Mouse (Mus musculus) A20 (cell line): Measurements from ENCODE around the gene Gm39566.

Source experiments
- DNase-seq: peaks from one replicate; pipeline ENCODE4 v3.0.0-alpha.2; 2011; ENCODE audit warnings: low read depth, low spot score

Gene Gm39566

DNA sequence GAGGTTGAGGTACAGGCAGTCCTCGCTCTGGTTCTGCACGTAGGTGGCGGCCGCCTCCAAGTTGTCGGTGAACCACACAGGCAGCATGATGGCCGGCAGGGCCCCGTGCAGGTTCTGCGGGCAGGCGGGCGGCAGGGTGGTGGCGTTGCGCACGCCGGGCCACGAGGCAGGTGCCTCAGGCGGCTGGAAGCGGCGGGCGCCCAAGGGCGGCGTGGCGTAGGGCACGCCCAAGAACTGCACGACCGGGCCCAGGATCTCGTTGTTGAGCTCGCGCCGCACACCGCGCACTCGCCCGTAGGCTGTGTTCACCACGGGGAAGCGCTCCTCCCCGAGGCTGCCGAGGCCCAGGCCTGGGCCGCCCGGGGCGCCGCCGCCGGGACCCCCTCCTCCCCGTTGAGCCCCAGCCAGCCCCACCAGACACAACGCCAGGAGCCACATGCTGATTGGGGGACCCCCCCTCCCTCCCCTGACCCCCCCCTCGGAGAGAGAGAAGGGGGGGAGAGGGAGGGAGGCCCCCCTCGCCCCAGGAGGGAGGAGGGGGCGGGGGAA, 19.0 kb upstream of the Gm39566 start:
- no peak for DNase-seq

DNA sequence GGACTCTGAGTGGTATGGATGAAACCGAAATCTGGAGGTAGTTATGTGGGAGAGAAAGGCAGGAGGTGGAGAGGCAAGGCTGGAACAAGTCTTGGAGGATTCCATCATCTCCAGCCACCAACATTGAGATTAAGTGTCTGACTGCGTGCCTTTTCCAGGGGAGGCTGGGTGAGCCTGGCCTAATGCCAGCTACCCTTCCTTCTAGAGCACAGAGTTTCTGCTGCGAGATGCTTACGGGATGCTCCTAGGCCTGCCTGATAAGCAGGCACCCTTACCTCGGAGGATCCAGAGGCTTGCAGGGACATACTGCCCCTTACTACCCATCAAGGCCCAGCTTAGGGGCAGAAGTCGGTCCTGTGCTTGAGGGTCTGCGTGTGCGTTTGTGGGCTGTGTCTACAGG, 18.5 kb upstream of the Gm39566 start:
- no peak for DNase-seq

DNA sequence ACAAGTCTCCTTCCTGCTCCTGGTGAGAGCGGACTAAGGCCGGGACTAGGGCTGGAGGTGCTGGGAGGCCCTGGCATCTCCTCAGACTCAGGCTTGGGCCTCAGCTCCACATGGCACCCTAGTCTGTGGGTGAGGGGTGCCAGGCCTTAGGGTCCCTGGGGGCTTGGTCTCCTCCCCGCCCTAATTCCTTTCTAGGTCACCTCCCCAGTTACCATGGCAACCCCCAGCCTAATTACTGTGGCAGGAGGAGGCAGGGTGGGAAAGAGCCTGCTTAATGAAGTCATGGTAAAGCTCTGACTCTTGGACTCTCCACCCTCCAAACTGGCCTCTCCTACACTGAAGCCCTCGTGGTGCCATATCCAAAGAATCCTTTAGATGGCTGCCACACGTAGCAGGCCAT, 13.7 kb upstream of the Gm39566 start:
- DNase-seq = no peak

DNA sequence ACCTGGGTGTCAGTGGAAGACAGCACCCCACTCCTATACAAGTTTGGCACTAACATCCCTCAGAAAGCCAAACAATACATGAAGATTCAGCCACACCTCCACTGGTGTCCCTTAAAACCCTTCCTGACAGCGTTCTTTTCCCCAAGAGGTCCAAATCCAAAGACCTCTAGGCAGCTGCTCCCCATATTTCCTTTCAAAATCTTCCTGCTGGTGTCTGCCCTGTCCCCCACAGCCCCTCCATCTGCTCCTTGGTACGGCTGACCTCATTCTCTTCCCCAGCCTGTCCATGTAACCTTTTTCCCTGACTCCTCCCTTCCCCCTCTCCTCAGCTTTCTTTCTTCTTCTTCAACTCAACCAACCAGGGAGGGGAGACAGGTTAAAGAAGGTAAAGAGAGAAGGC, 8.4 kb upstream of the Gm39566 start:
- no peak for DNase-seq

DNA sequence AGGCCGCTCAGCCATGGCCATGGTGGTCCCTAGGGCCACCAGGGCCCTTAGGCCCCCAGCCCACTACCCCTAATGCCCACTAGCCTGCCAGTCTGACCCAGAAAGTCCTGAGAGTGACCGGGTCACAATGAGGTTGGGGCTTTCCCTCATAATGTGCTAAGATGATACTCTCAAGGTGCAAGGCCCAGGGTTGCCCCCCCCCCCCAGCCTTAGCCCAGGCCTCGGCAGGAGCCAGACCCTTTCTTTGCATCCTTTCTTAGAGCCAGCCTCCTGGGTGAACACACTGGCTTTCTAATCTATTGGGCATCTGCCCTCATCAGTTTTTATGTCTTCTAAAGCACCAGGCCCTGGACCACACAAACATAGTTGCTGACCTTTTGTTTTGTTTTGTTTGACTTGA, 7.0 kb upstream of the Gm39566 start, which contains the start of gene Spem1:
TSS of gene Spem1 (minus strand) at position 101 of the 400 bp plus-strand sequence.
- DNase-seq = no peak

DNA sequence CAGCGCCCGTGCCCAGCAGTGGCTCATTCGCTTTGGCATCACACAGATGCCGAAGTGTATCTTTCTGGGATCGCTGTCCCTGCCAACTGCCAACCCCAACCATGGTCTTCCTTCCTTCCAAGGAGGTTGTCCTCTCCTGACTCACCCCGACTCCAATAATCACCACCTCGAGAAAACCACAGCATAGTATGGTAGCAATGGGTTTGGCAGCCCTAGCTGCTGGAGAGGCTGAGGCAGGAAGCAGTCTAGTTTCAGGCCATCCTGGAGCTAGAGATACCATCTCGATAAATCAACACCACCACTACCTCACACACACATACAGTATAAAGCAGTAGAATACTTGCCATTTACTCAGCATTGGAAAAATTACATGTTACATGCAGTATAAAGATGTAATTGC, 3.8 kb upstream of the Gm39566 start:
- DNase-seq = no peak

DNA sequence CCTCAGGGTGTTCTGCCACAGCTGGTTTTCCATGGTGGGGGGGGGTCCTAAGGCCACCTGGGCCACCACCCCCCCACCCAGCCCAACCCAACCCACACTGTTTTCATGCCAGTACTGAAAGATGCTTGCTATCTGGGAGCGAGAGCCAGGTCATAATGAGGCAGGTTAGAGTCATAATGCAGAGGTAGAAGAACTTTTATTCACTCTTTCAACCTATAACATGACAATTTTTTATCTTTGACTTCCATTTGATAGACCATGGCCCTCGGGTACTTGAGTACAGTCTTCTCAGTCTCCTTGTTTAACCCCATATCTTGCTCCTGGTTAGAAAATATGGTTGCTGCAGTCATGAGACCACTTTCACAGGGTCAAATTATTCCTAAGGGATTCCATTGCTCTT, 3.3 kb upstream of the Gm39566 start, which contains the start of gene Spem2:
TSS of gene Spem2 (minus strand) at position 101 of the 400 bp plus-strand sequence.
- DNase-seq = no peak

DNA sequence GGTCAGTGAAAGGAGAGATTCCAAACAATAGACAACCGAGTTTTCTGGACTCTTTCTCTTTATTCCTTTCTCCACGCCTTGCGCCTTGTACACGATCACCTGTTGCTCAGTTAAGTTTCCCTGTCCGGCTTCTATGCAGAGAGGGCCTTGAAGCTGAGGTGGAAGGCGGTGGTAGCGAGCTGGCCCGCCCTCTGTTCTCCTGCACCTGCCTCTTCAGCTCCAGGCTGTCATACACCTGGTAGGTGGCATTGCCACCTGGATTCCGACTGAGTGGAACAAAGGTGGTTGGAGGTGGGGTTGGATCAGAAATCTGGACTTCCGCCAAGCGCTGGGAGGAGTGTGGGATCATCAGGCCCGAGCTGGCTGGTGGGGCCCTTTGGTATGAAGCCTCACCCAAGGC, 1.4 kb upstream of the Gm39566 start:
- no peak for DNase-seq

DNA sequence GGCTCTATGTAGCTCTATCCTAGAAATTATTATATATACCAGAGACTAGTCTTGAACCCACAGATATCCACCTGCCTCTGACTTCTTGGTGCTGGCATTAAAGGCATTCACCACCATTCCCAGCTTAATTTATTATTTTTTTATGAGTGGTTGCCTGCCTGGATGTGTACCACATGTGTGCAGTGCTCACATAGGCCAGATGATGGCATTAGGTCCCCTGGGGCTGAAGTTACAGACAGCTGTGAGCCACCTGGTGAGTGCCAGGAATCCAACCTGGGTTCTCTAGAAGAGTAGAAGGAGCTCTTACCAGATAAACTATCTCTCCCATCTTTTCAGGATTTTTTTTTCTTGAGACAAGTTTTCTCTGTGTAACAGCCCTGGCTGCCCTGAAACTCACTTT, 4.8 kb downstream of the Gm39566 start:
- DNase-seq = peak; percentile 32

DNA sequence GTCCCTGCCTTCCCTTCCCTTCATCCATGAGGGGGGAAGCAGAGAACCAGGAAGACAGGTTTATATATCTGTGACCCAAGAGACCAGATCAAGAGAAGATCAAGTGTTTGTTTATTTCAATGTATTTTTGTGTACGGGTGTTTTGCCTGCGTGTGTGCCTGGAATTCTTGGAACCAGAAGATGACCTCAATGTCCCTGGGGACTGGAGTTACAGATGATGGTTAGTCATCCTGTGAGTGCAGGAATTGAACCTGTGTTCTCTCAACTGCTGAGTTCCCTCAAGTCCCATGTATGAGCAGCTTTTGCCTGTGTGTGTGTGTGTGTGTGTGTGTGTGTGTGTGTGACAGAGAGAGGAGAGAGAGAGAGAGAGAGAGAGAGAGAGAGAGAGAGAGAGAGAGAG, 7.5 kb downstream of the Gm39566 start:
- no peak for DNase-seq

DNA sequence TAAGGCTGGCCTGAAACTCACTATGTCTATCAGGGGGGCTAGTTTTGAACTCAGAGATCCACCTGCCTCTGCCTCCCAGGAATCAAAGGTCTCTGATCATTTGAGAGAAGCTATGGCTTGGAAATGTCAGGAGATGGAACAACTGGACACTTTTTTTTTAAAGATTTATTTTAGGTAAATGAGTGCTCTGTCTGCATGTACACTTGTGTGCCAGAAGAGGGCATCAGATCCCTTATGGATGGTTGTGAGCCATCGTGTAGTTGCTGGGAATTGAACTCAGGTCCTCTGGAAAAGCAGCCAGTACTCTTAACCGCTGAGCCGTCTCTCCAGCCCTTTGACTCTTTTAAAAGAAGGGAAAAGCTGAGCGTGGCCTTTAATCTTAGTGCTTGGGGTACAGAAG, 8.7 kb downstream of the Gm39566 start:
- DNase-seq = no peak

DNA sequence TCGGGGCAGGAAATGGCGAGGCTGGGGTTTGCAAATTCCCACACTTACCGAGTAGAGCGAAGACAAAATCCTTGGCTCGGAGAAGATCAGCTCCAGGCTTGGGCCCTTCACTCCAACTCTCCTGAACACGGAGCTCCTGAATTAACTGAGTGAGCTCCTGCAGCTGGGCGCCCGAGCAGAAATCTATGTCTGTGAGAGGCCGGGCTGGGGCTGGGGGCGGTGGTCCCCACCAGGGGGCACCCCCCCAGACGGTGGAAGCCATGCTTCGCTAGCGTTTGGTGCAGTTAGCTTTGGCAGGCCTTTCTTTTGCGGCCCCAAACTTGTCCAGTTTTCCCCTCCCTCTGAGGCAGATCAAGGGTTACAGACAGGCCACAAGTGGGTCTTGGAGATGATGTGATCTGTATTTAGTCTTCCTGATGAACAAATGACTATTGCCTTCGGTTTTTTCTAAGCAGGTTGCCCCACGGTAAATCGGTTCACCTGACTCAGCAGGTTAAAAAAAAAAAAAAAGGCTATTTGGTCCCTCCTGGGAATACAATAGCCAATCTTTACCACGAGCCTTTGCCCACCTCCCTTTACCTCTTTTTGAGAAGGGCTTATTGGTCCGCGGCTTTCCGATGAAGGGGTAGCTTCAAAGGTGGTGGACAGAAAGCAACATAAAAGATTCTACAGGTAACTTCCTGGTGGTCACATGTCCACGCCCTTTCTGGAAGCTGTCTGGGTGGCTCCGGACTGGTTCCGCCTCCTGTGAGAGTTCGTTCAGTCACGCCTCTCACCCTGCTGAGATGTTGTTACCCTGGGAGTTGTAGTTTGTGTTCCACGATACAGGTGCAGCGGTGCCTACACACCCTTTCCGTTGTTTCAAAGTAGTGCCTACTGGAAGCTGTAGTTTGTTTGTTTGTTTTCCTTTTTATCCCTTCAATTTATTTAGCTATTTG, 9.9 kb downstream of the Gm39566 start, which contains the start of gene Tmem102:
TSS of gene Tmem102 (minus strand) at position 653 of the 938 bp plus-strand sequence.
- peak; percentile 87 for DNase-seq

DNA sequence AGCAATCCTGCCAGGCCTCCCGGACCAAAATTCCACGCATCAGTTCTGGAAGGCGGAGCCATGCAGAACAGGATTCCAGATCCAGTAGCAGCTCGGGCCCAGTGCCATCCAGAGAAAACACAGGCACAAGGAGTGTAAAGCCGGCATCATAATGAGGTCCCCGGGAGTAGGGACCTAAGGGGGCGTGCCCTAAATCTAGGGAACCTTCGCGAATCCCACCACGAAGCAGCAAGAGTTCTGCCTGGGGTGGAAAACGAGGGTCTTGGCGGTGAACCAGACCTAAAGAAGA, 10.5 kb downstream of the Gm39566 start:
- DNase-seq = no peak

DNA sequence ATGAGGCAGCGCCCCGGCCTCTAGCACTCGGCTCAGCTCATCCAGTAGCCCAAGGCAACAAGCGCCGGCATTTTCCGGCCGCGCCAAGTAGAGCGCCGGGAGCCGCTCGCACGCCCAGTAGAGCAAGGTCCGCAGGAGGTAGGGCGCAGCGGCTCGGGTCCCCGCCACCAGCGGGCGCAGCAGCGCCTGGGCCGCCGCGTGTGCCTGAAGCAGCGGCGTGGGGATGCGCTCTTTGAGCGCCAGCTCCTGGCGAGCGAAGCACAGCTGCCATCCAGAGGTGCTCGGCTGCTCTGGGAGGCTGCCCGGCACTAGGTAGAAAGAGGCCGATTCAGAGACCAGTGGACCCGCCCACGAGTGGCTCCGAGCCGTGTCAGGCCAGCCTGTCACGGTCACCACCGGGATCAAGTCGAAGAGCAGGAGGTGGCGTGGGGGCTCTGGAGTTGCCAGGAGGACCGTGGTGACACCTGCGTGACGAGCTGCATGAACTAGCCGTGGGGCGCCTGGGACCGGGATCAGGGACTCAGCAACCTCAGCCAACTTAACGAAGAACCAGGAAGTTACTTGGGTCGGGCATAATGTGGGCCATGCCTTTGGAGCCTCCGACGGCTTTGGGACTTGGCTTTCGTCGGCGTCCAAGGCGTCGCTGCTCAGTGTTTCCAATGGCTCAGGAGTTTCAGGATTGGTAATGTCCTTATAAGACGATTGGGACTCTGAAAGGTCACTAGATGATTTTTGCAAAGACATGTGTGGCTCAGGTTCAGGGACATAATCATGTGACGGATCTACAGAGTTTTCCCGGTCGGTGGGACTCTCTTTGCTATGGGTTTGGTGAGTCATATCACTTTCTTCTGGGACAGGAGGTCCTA, 11.1 kb downstream of the Gm39566 start:
- DNase-seq = peak; percentile 92

DNA sequence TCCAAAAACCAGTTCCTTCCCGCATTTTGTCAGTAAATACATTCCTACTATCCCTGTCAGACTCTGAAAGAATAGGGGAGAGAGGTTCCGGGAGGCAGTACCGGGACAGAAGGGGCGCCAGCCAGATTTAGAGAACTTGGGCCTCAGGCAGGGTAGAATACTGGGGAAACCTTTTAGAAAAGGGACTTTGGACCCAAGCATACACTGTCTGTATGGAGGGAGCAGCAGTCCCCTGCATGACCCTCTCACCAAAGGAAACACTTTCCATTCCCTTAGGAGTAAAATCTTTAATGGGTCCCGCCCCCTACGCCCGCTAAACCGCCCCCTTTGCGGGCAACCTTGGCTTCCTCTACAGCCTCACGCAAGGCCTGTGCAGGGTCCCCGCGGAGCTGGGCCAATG, 11.8 kb downstream of the Gm39566 start:
- DNase-seq = no peak

DNA sequence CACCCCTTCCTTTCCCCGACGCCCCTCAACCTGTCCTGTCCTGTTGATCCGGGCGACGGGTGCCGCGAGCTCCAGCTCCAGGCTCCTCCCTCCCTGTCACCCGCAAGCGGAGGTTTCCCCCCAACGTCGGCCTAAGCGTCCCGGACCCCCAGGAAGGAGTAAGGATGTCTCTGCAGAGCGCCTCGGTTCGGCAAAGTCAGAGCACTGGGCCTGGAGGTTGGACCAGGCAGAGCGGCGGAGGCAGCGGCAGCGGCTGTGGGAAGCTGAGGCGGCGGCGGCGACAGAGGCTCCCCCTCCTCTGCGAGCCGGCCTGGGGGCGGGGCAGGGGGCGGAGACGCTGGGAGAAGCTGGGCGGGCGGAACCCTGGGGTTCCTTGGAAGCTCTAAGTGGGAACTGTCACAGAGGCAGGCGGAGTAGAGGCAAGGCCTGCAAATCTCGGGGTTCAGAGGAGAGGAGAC, 12.4 kb downstream of the Gm39566 start:
- peak; percentile 91 for DNase-seq

DNA sequence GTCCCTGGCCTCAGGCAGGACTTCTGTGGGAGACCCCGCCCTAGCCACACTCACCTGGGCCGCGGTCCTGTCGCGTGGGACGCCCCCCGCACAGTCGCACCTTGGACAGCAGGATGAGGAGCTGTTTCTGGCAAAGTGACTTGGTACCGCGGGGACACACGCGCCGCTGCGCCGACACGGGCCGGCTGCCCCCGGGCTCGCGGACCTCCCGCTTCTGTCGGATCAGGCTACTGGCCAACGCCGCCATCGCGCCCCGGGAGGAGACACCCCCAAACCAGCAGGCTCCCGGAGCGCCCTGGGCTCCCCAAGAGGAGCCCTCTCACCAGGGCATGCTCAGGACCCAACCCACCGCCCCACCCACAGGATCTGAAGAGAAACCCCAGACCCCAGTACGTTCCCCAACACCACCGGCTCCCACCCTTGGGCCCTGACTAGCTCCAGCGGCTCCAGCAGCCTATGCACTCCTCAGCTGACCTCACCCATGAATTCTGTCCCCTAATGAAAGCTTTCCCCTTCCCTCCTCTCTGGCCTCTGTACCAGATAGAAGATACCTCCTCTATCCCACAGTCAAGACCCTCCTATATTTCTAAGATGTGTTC, 13.6 kb downstream of the Gm39566 start, which contains the start of gene Fgf11:
TSS of gene Fgf11 (minus strand) at position 479 of the 599 bp plus-strand sequence.
- no peak for DNase-seq

DNA sequence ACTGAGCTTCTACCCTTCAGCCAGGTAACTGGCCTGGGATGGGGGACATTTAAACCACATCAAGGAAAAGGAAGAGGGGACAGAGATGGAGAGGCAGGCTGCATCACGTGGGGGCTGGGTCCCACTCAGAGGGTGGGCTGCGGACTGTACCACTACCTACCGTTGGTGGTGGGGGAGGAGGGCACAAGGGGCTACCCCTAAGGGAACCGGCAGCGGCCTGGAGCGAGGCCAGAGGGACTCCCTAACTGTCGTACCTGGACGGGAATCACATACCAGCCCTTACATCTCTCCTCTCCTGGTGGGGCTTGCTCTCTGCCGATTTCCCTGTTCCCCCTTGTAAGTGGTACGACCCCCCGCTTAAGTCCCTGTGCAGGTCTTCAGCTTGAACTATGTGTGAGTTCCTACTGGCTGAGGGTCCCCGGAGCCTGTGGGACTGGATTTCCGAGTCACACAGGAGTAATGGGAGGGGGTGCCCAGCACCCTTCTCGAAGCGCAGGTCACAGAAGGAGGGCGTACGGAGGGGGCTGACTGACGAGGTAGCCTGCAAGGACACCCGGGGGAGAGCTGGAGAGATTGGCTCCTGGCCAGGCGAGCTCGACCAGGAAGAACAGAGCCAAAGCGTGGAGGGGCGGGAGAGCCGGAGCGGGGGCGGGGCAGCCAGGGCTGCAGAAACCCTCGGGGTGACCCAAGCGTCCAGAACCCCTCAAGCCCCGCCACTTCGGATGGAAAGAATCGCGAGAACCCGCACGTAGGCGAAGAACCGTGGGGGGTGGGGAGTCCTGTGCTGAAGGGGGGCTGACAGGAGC, 14.5 kb downstream of the Gm39566 start:
- DNase-seq = peak; percentile 94

DNA sequence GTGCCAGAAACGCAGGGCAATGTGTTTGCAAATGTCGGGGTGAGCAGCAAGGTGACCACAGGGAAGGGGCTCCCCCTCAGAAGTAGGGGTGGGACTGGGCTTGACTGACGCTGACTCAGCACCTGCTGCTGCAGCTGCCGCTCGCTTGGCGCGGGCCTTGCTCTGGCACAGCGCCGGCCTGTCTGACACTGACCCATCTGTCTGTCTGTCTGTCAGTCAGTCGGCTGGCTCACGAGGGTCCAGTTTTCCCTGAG, 15.0 kb downstream of the Gm39566 start:
- peak; percentile 97 for DNase-seq

DNA sequence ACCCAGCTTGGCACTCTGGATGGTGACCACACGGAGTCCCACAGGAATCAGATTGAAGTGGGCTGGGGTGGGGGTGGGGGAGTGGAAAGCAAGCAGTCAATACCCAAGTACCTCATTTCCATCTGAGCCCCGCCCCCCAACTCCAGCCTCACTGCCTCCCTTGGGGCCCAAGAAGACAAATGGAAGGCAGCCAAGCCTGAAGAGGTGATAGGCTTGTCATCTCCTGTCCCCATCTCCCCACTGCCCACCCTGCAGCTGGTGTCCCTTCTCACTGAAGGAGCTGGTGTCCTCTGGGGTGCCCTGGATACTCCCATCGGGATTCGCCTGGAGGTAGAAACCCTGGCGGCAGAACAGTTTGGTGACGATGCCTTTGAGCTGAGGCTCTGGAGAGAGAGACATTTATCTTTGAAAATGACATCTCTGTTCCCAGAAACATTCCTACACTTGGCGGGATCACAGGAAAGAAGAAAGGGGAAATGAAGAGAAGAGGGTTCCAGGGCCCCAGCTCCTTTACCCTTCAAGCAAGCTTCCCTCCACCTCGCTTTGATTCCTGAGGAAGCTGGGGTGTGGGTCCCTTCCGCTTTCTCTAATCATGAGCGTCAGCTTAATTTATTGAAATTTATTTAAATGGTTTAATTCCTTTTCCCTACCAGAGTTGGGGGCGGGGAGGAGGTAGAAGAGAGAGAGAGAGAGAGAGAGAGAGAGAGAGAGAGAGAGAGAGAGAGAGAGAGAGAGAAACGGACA, 15.5 kb downstream of the Gm39566 start:
- peak; percentile 98 for DNase-seq
